Comparison of ENCODE assay signal across 27 mouse cellular contexts in genomic region chr1:72506202-72506601, GRCm38 (mm10). TPM values are rescaled to one million over a fixed set of nuclear protein-coding genes. Genes with fewer than 3 reads are reported as not detected.
DNase-seq lines count a peak whose midpoint lies in the region; ATAC-seq and TF ChIP-seq lines count a peak whose summit lies in the region.
"Had no signal": no experiment of that assay in that cellular context is flagged by ENCODE, and none has a peak within 500 bp of the region (broad histone marks: within the 10 kb centered on the region; RNA-seq: fewer than 3 reads in every experiment).

No protein-coding gene starts in this region.

- H3K27ac ChIP-seq in stomach, postnatal 0 days (replicated peaks): no peak overlapping the region
- H3K27ac ChIP-seq: embryonic facial prominence, embryonic 15.5 days; hindbrain, embryonic 10.5 days; kidney, embryonic 15.5 days; macrophage; midbrain, embryonic 15.5 days; neural tube, embryonic 12.5 days had no signal

- H3K4me2 ChIP-seq in stomach, postnatal 0 days (replicated peaks; ENCODE audit: low read depth): no peak overlapping the region
- H3K4me2 ChIP-seq: embryonic facial prominence, embryonic 15.5 days; heart, embryonic 12.5 days; kidney, embryonic 15.5 days; midbrain, embryonic 15.5 days; neural tube, embryonic 12.5 days had no signal

- H3K9me3 ChIP-seq in stomach, postnatal 0 days (ENCODE audit: control insufficient read depth, low read length): no peaks in the 10 kb centered on the region
- H3K9me3 ChIP-seq: embryonic facial prominence, embryonic 15.5 days; heart, embryonic 12.5 days; hindbrain, embryonic 10.5 days; kidney, embryonic 15.5 days; midbrain, embryonic 15.5 days; neural tube, embryonic 12.5 days had no signal

- ATAC-seq in frontal cortex, adult (ENCODE audit: low TSS enrichment): peak; percentile 79
- ATAC-seq in stomach, postnatal 0 days (ENCODE audit: low FRiP score, low TSS enrichment): no peak
- ATAC-seq: liver, postnatal 0 days; lung, postnatal 0 days; midbrain, embryonic 15.5 days had no signal

- no peak for TF ChIP-seq CTCF in stomach, postnatal 0 days (IDR thresholded peaks at IDR 0.05; ENCODE audit: low read depth)

- no peak for DNase-seq in frontal cortex, postnatal 10 days (ENCODE audit: low spot score in 2 of 2)
- DNase-seq in left cerebral cortex, adult 11 months (ENCODE audit: low spot score): peak; percentile 10
- no peak for DNase-seq in left cerebral cortex, postnatal 10 days (ENCODE audit: extremely low spot score in 1 of 2, low spot score in 2 of 2)
- DNase-seq in layer of hippocampus, adult 8-10 months (ENCODE audit: low spot score in 2 of 2): peak; percentile 40 to 44
- DNase-seq in left cerebral cortex, postnatal 25 days (ENCODE audit: low spot score in 2 of 2): peak; percentile 34 to 71
- no peak for DNase-seq in retina, postnatal 1 day
- DNase-seq in stomach, postnatal 0 days (ENCODE audit: low spot score): no peak
- DNase-seq: adrenal gland, postnatal 25 days; cerebellum, adult 9-11 months; gastrocnemius, postnatal 10 days; heart, postnatal 10 days; kidney, adult 11 months; kidney, postnatal 36 days; liver, postnatal 0 days; thymus, postnatal 14 days had no signal

- intact Hi-C loops in left cerebral cortex, postnatal 10 days (cut with DNase I): no loop called here
- intact Hi-C loops in left cerebral cortex, postnatal 25 days (cut with DNase I): no loop called here

- H3K9ac ChIP-seq in stomach, postnatal 0 days (ENCODE audit: low read length): no peak overlapping the region
- H3K9ac ChIP-seq: embryonic facial prominence, embryonic 15.5 days; heart, embryonic 12.5 days; kidney, embryonic 15.5 days; liver, postnatal 0 days; midbrain, embryonic 15.5 days; neural tube, embryonic 12.5 days had no signal

- H3K4me1 ChIP-seq in stomach, postnatal 0 days (replicated peaks; ENCODE audit: control insufficient read depth, insufficient read depth): no peaks in the 10 kb centered on the region
- H3K4me1 ChIP-seq: embryonic facial prominence, embryonic 15.5 days; heart, embryonic 12.5 days; kidney, embryonic 15.5 days; midbrain, embryonic 15.5 days had no signal

- H3K36me3 ChIP-seq in stomach, postnatal 0 days (ENCODE audit: control insufficient read depth, insufficient read depth, low read length): no peaks in the 10 kb centered on the region
- H3K36me3 ChIP-seq: embryonic facial prominence, embryonic 15.5 days; heart, embryonic 12.5 days; hindbrain, embryonic 10.5 days; kidney, embryonic 15.5 days; midbrain, embryonic 15.5 days; neural tube, embryonic 12.5 days had no signal

- no peak for TF ChIP-seq EP300 in stomach, postnatal 0 days (optimal IDR thresholded peaks at IDR 0.05)

- no peaks in the 10 kb centered on the region for H3K27me3 ChIP-seq in stomach, postnatal 0 days (ENCODE audit: control insufficient read depth, insufficient read depth, low read length)
- H3K27me3 ChIP-seq: embryonic facial prominence, embryonic 15.5 days; heart, embryonic 12.5 days; kidney, embryonic 15.5 days; midbrain, embryonic 15.5 days; neural tube, embryonic 12.5 days had no signal

- 50% methylated on average over 10 of the region's 10 CpGs for WGBS in stomach, postnatal 0 days

- H3K4me3 ChIP-seq in stomach, postnatal 0 days (ENCODE audit: low read depth, low read length): no peak overlapping the region
- H3K4me3 ChIP-seq: embryonic facial prominence, embryonic 15.5 days; heart, embryonic 12.5 days; hindbrain, embryonic 10.5 days; kidney, embryonic 15.5 days; midbrain, embryonic 15.5 days; neural tube, embryonic 12.5 days had no signal

RNA-seq across cellular contexts. Expression of gene March4, which starts 30.5 kb away (rescaled TPM):
- total RNA-seq in left cerebral cortex, postnatal 10 days (2021): 10 to 100 TPM; 47.6 to 50.1 TPM
- 10 to 100 TPM; 14.1 to 16.4 (median 15.1) TPM for total RNA-seq in layer of hippocampus, adult 8-10 months (2022)
- total RNA-seq in left cerebral cortex, postnatal 25 days (2021): 10 to 100 TPM; 24.4 to 25.9 TPM
- polyA plus RNA-seq in stomach, postnatal 0 days (2015; fragmentation: Nextera tagmentation; extraction: Ambion mirVana): 0.08 and 0.11 TPM in 2 replicates
- total RNA-seq: common myeloid progenitor, adult 5-6 weeks; heart, postnatal 10 days; liver, adult 2 months had no signal
- polyA plus RNA-seq: heart, embryonic 12.5 days; limb, embryonic 11.5 days; liver, adult 2 months; liver, postnatal 0 days; macrophage had no signal

Comparison
In these comparisons a context has a peak if more than half of its experiments do, and no peak if none do; other contexts are left out.
1. DNase-seq: peak in left cerebral cortex, adult 11 months (single experiment), layer of hippocampus, adult 8-10 months (2 of 2) and left cerebral cortex, postnatal 25 days (2 of 2); none in frontal cortex, postnatal 10 days (0 of 2), left cerebral cortex, postnatal 10 days (0 of 2), retina, postnatal 1 day (single experiment) and stomach, postnatal 0 days (single experiment).